Mouse (Mus musculus): ENCODE measurements around the gene Mb. TPM values are rescaled to one million over a fixed set of nuclear protein-coding genes. Genes with fewer than 3 reads are reported as not detected.

The Mb gene
- polyA plus RNA-seq, 1 experiment: 0.91 TPM

DNA sequence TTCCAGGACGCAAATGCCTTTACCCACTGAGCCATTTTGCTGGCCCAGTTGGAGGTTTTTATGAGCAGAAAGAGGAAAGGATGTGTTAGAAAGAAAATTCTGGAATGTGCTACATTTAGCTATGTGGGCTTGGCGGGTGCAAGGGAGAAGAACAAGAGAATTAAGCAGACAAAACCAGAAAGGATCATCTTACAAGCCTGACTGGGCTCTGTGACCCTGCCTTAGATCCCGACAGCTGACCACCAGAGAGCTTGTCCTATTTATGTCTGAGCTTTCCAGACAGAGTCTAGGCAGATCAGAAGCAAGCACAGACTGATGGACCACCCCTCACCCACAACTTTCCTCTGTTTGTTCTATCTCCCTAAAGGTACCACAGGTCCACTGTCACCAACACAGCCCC, 19.2 kb downstream of the Mb start:
- WGBS: 85% methylated on average over 3 of the region's 3 CpGs
- no peak overlapping the region for H3K4me3 ChIP-seq (ENCODE audit: extremely low read depth, insufficient read depth, insufficient read length)
- no peaks in the 10 kb centered on the region for H3K27me3 ChIP-seq (ENCODE audit: control insufficient read depth, insufficient read depth, low read length)
- no peaks in the 10 kb centered on the region for H3K36me3 ChIP-seq (ENCODE audit: control insufficient read depth, insufficient read depth, low read length)
- DNase-seq (ENCODE audit: low read depth in 1 of 2, low spot score in 2 of 2): no peak
- H3K4me1 ChIP-seq (ENCODE audit: control insufficient read depth, insufficient read depth, insufficient read length): no peaks in the 10 kb centered on the region
- H3K27ac ChIP-seq (ENCODE audit: insufficient read depth, low read length): no peak overlapping the region
- TF ChIP-seq CTCF (IDR thresholded peaks at IDR 0.05; ENCODE audit: extremely low read depth, insufficient read depth, insufficient read length, insufficient replicate concordance): no peak
- no peak for TF ChIP-seq POLR2A (IDR thresholded peaks at IDR 0.05; ENCODE audit: low read depth, low read length)

- TF ChIP-seq CTCF (IDR thresholded peaks at IDR 0.05; ENCODE audit: extremely low read depth, insufficient read depth, insufficient read length, insufficient replicate concordance): peak; percentile 37; the same call in 1 of the 2 replicates
- TF ChIP-seq POLR2A (IDR thresholded peaks at IDR 0.05; ENCODE audit: low read depth, low read length): no peak
- Histone ChIP-seq H3K4me3 (ENCODE audit: extremely low read depth, insufficient read depth, insufficient read length) (no peak overlapping the region), H3K36me3 (ENCODE audit: control insufficient read depth, insufficient read depth, low read length) (no peaks in the 10 kb centered on the region), H3K27ac (ENCODE audit: insufficient read depth, low read length) (no peak overlapping the region), H3K4me1 (ENCODE audit: control insufficient read depth, insufficient read depth, insufficient read length) (no peaks in the 10 kb centered on the region), H3K27me3 (ENCODE audit: control insufficient read depth, insufficient read depth, low read length) (no peaks in the 10 kb centered on the region)
- no peak for DNase-seq (ENCODE audit: low read depth in 1 of 2, low spot score in 2 of 2)
- WGBS: 32% methylated on average over 7 of the region's 7 CpGs
Observed at GRCm38 (mm10) chr15:77029331-77029991, 21.0 kb downstream of the Mb start.

DNA sequence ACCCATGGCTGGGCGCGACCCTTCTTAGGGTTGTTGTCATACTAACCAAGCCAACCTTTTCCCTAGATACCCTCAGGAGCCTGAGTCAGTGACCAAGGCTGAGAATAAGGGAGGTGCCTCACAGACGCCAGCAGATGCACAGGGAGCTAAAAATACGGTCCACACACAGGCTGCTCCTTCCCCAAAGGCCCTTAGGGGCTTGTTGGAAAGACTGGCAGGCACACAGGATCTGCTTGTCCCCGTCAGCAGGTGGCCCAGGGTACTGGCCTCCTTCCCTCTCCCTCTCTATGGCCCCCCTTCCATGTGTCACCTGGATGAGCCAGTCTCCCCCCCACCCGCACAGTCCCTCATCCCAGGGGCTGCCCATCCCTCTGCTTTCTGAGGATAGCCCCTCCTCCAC, 22.8 kb downstream of the Mb start:
- 87% methylated on average over 6 of the region's 6 CpGs for WGBS
- Histone ChIP-seq H3K27ac (ENCODE audit: insufficient read depth, low read length) (no peak overlapping the region), H3K27me3 (ENCODE audit: control insufficient read depth, insufficient read depth, low read length) (no peaks in the 10 kb centered on the region), H3K4me3 (ENCODE audit: extremely low read depth, insufficient read depth, insufficient read length) (no peak overlapping the region), H3K4me1 (ENCODE audit: control insufficient read depth, insufficient read depth, insufficient read length) (no peaks in the 10 kb centered on the region), H3K36me3 (ENCODE audit: control insufficient read depth, insufficient read depth, low read length) (no peaks in the 10 kb centered on the region)
- no peak for TF ChIP-seq POLR2A (IDR thresholded peaks at IDR 0.05; ENCODE audit: low read depth, low read length)
- no peak for TF ChIP-seq CTCF (IDR thresholded peaks at IDR 0.05; ENCODE audit: extremely low read depth, insufficient read depth, insufficient read length, insufficient replicate concordance)
- no peak for DNase-seq (ENCODE audit: low read depth in 1 of 2, low spot score in 2 of 2)

GRCm38 (mm10) chr15:77027117-77027516, 23.4 kb downstream of the Mb start:
- no peak overlapping the region for H3K4me3 ChIP-seq (ENCODE audit: extremely low read depth, insufficient read depth, insufficient read length)
- H3K27me3 ChIP-seq (ENCODE audit: control insufficient read depth, insufficient read depth, low read length): no peaks in the 10 kb centered on the region
- H3K4me1 ChIP-seq (ENCODE audit: control insufficient read depth, insufficient read depth, insufficient read length): no peaks in the 10 kb centered on the region
- DNase-seq (ENCODE audit: low read depth in 1 of 2, low spot score in 2 of 2): no peak
- no peak overlapping the region for H3K27ac ChIP-seq (ENCODE audit: insufficient read depth, low read length)
- 85% methylated on average over 3 of the region's 3 CpGs for WGBS
- H3K36me3 ChIP-seq (ENCODE audit: control insufficient read depth, insufficient read depth, low read length): no peaks in the 10 kb centered on the region
- TF ChIP-seq POLR2A (IDR thresholded peaks at IDR 0.05; ENCODE audit: low read depth, low read length) (no peak), CTCF (IDR thresholded peaks at IDR 0.05; ENCODE audit: extremely low read depth, insufficient read depth, insufficient read length, insufficient replicate concordance) (no peak)

DNA sequence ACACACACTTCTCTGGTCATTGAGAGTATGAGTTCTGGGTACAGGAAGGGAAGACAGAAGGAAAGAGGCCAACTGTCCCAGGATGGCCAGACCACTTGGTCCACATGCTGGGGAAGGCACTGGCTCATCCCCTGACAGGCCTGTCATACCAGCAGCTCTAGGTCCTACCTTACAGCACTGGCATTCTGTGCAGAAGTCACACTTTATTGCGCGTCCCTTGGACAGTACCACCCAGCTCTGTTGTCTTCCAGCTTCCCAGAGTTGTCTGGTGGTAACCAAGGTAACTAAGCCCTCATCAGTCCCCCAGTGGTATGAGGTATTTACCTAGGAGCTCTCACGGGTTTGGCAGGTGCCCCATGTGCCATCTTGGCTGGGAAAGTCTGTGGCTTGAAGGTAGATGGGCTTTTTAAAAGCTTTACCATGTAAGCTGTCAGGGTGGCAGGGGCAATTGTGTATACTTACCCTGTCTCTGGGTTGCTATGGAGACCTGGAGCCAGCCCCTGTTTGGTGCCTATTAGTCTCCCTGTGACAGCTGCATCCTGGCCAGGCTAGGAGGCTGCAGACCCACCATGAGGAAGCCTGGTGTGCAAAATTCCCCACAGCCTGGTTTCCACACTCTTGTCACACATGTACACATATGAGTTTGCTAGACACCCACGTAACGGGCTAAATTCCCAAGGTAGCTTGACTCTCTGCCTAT, 24.4 kb downstream of the Mb start:
- no peak overlapping the region for H3K27ac ChIP-seq (ENCODE audit: insufficient read depth, low read length)
- no peak for DNase-seq (ENCODE audit: low read depth in 1 of 2, low spot score in 2 of 2)
- no peaks in the 10 kb centered on the region for H3K27me3 ChIP-seq (ENCODE audit: control insufficient read depth, insufficient read depth, low read length)
- H3K36me3 ChIP-seq (ENCODE audit: control insufficient read depth, insufficient read depth, low read length): no peaks in the 10 kb centered on the region
- no peak overlapping the region for H3K4me3 ChIP-seq (ENCODE audit: extremely low read depth, insufficient read depth, insufficient read length)
- 79% methylated on average over 5 of the region's 5 CpGs for WGBS
- no peaks in the 10 kb centered on the region for H3K4me1 ChIP-seq (ENCODE audit: control insufficient read depth, insufficient read depth, insufficient read length)
- TF ChIP-seq POLR2A (IDR thresholded peaks at IDR 0.05; ENCODE audit: low read depth, low read length): no peak
- no peak for TF ChIP-seq CTCF (IDR thresholded peaks at IDR 0.05; ENCODE audit: extremely low read depth, insufficient read depth, insufficient read length, insufficient replicate concordance)

GRCm38 (mm10) chr15:77022401-77022957, 28.0 kb downstream of the Mb start:
- Histone ChIP-seq H3K4me3 (ENCODE audit: extremely low read depth, insufficient read depth, insufficient read length) (no peak overlapping the region), H3K27me3 (ENCODE audit: control insufficient read depth, insufficient read depth, low read length) (no peaks in the 10 kb centered on the region), H3K36me3 (ENCODE audit: control insufficient read depth, insufficient read depth, low read length) (no peaks in the 10 kb centered on the region), H3K27ac (ENCODE audit: insufficient read depth, low read length) (no peak overlapping the region), H3K4me1 (ENCODE audit: control insufficient read depth, insufficient read depth, insufficient read length) (no peaks in the 10 kb centered on the region)
- WGBS: 58% methylated on average over 5 of the region's 5 CpGs
- no peak for DNase-seq (ENCODE audit: low read depth in 1 of 2, low spot score in 2 of 2)
- TF ChIP-seq POLR2A (IDR thresholded peaks at IDR 0.05; ENCODE audit: low read depth, low read length) (no peak), CTCF (IDR thresholded peaks at IDR 0.05; ENCODE audit: extremely low read depth, insufficient read depth, insufficient read length, insufficient replicate concordance) (no peak)

- H3K4me3 ChIP-seq (ENCODE audit: extremely low read depth, insufficient read depth, insufficient read length): no peak overlapping the region
- WGBS: 89% methylated on average over 4 of the region's 4 CpGs
- H3K4me1 ChIP-seq (ENCODE audit: control insufficient read depth, insufficient read depth, insufficient read length): no peaks in the 10 kb centered on the region
- no peaks in the 10 kb centered on the region for H3K36me3 ChIP-seq (ENCODE audit: control insufficient read depth, insufficient read depth, low read length)
- H3K27ac ChIP-seq (ENCODE audit: insufficient read depth, low read length): no peak overlapping the region
- no peak for DNase-seq (ENCODE audit: low read depth in 1 of 2, low spot score in 2 of 2)
- H3K27me3 ChIP-seq (ENCODE audit: control insufficient read depth, insufficient read depth, low read length): no peaks in the 10 kb centered on the region
- TF ChIP-seq POLR2A (IDR thresholded peaks at IDR 0.05; ENCODE audit: low read depth, low read length) (no peak), CTCF (IDR thresholded peaks at IDR 0.05; ENCODE audit: extremely low read depth, insufficient read depth, insufficient read length, insufficient replicate concordance) (no peak)
Observed at GRCm38 (mm10) chr15:77021851-77022250, 28.6 kb downstream of the Mb start.

All from spleen, adult 2 months (tissue).